Mouse (Mus musculus) MN1 (cell line): Measurements from ENCODE around the gene Pikfyve.
"Not testable (repeated sequence)": the region's sequence is repeated elsewhere in the genome, so short reads cannot be mapped to it uniquely, and the experiment has no call there.

Source experiments
- DNase-seq: peaks from one replicate; pipeline ENCODE4 v3.0.0-alpha.2; 2016; ENCODE audit warnings: low spot score

Pikfyve gene

GRCm38 (mm10) chr1:65185524-65186205, 818 bp upstream of the Pikfyve start:
- DNase-seq: no peak

GRCm38 (mm10) chr1:65187074-65187430, 569 bp downstream of the Pikfyve start:
- no peak for DNase-seq

- no peak for DNase-seq
Observed at GRCm38 (mm10) chr1:65190172-65190571, 3.7 kb downstream of the Pikfyve start.

- no peak for DNase-seq
Observed at GRCm38 (mm10) chr1:65193226-65193625, 6.7 kb downstream of the Pikfyve start.

GRCm38 (mm10) chr1:65198425-65198824, 11.9 kb downstream of the Pikfyve start:
- no peak for DNase-seq

GRCm38 (mm10) chr1:65198861-65199260, 12.4 kb downstream of the Pikfyve start:
- DNase-seq: no peak

- DNase-seq: no peak
Observed at GRCm38 (mm10) chr1:65204299-65204698, 17.8 kb downstream of the Pikfyve start.

- no peak for DNase-seq
Observed at GRCm38 (mm10) chr1:65213214-65213613, 26.7 kb downstream of the Pikfyve start.

GRCm38 (mm10) chr1:65217567-65217966, 31.1 kb downstream of the Pikfyve start:
- DNase-seq: no peak

- DNase-seq: no peak
Observed at GRCm38 (mm10) chr1:65217972-65218371, 31.5 kb downstream of the Pikfyve start.

- DNase-seq: no peak
Observed at GRCm38 (mm10) chr1:65223654-65224053, 37.2 kb downstream of the Pikfyve start.

- DNase-seq: no peak
Observed at GRCm38 (mm10) chr1:65227681-65228080, 41.2 kb downstream of the Pikfyve start.

- DNase-seq: not testable (repeated sequence)
Observed at GRCm38 (mm10) chr1:65229768-65230167, 43.3 kb downstream of the Pikfyve start.

- DNase-seq: no peak
Observed at GRCm38 (mm10) chr1:65230566-65230965, 44.1 kb downstream of the Pikfyve start.

GRCm38 (mm10) chr1:65237712-65238111, 51.2 kb downstream of the Pikfyve start:
- DNase-seq: no peak

- peak; percentile 41 for DNase-seq
Observed at GRCm38 (mm10) chr1:65245637-65246036, 59.2 kb downstream of the Pikfyve start.

GRCm38 (mm10) chr1:65280461-65280860, 94.0 kb downstream of the Pikfyve start:
- no peak for DNase-seq

GRCm38 (mm10) chr1:65281756-65282155, 95.3 kb downstream of the Pikfyve start, which contains the start of gene Pth2r:
TSS of gene Pth2r (plus strand) at chr1:65282056.
- DNase-seq: no peak

GRCm38 (mm10) chr1:65282766-65283165, 96.3 kb downstream of the Pikfyve start:
- peak; percentile 23 for DNase-seq

GRCm38 (mm10) chr1:65308476-65308875, 122.0 kb downstream of the Pikfyve start:
- no peak for DNase-seq

GRCm38 (mm10) chr1:65311214-65311933, 124.9 kb downstream of the Pikfyve start:
- no peak for DNase-seq

- DNase-seq: peak; percentile 17
Observed at GRCm38 (mm10) chr1:65312118-65312517, 125.6 kb downstream of the Pikfyve start.

- no peak for DNase-seq
Observed at GRCm38 (mm10) chr1:65312896-65313295, 126.4 kb downstream of the Pikfyve start.
